Mouse (Mus musculus): ENCODE data around the gene Igfbp6.

Igfbp6 gene

GRCm38 (mm10) chr15:102144274-102144711, at the start of gene Igfbp6:
Gene Igfbp6, plus strand, starts transcription at chr15:102144362.
- in situ Hi-C loops (cut with MboI; ENCODE audit: low sequenced_read_pairs), result no loop called here

- in situ Hi-C loops (cut with MboI; ENCODE audit: low sequenced_read_pairs), result no loop called here
These were observed 49.2 kb upstream of the Igfbp6 start for GRCm38 (mm10) chr15:102094988-102095387.

GRCm38 (mm10) chr15:102097147-102097915, 46.8 kb upstream of the Igfbp6 start:
- in situ Hi-C loops (cut with MboI; ENCODE audit: low sequenced_read_pairs), result no loop called here

- in situ Hi-C loops (cut with MboI; ENCODE audit: low sequenced_read_pairs), result no loop called here
These were observed 46.1 kb upstream of the Igfbp6 start for GRCm38 (mm10) chr15:102097991-102098555.

GRCm38 (mm10) chr15:102099260-102099659, 44.9 kb upstream of the Igfbp6 start:
- in situ Hi-C loops (cut with MboI; ENCODE audit: low sequenced_read_pairs), result no loop called here

- in situ Hi-C loops (cut with MboI; ENCODE audit: low sequenced_read_pairs), result no loop called here
These were observed 44.4 kb upstream of the Igfbp6 start for GRCm38 (mm10) chr15:102099771-102100160.

GRCm38 (mm10) chr15:102100161-102100981, 43.8 kb upstream of the Igfbp6 start, which contains the start of gene Tns2:
Gene Tns2, plus strand, starts transcription at chr15:102100413.
- in situ Hi-C loops (cut with MboI; ENCODE audit: low sequenced_read_pairs), result no loop called here

- in situ Hi-C loops (cut with MboI; ENCODE audit: low sequenced_read_pairs), result no loop called here
These were observed 43.0 kb upstream of the Igfbp6 start for GRCm38 (mm10) chr15:102100996-102101671.

- in situ Hi-C loops (cut with MboI; ENCODE audit: low sequenced_read_pairs), result no loop called here
These were observed 42.3 kb upstream of the Igfbp6 start for GRCm38 (mm10) chr15:102101672-102102541.

- in situ Hi-C loops (cut with MboI; ENCODE audit: low sequenced_read_pairs), result no loop called here
These were observed 41.5 kb upstream of the Igfbp6 start for GRCm38 (mm10) chr15:102102548-102103121.

- in situ Hi-C loops (cut with MboI; ENCODE audit: low sequenced_read_pairs), result no loop called here
These were observed 40.7 kb upstream of the Igfbp6 start for GRCm38 (mm10) chr15:102103371-102103946.

GRCm38 (mm10) chr15:102103947-102104555, 40.1 kb upstream of the Igfbp6 start:
- in situ Hi-C loops (cut with MboI; ENCODE audit: low sequenced_read_pairs), result no loop called here

- in situ Hi-C loops (cut with MboI; ENCODE audit: low sequenced_read_pairs), result no loop called here
These were observed 38.8 kb upstream of the Igfbp6 start for GRCm38 (mm10) chr15:102105360-102105759.

- in situ Hi-C loops (cut with MboI; ENCODE audit: low sequenced_read_pairs), result no loop called here
These were observed 38.1 kb upstream of the Igfbp6 start for GRCm38 (mm10) chr15:102105764-102106730.

GRCm38 (mm10) chr15:102106754-102107456, 37.3 kb upstream of the Igfbp6 start:
- in situ Hi-C loops (cut with MboI; ENCODE audit: low sequenced_read_pairs), result no loop called here

GRCm38 (mm10) chr15:102107689-102108573, 36.2 kb upstream of the Igfbp6 start:
- in situ Hi-C loops (cut with MboI; ENCODE audit: low sequenced_read_pairs), result no loop called here
